Mouse (Mus musculus): ENCODE measurements around the gene Olfr535. TPM values are rescaled to one million over a fixed set of nuclear protein-coding genes. Genes with fewer than 3 reads are reported as not detected.

Olfr535 gene
- not detected in 2 replicates for polyA plus RNA-seq (2012; rRNA removed; ENCODE audit: low replicate concordance)

DNA sequence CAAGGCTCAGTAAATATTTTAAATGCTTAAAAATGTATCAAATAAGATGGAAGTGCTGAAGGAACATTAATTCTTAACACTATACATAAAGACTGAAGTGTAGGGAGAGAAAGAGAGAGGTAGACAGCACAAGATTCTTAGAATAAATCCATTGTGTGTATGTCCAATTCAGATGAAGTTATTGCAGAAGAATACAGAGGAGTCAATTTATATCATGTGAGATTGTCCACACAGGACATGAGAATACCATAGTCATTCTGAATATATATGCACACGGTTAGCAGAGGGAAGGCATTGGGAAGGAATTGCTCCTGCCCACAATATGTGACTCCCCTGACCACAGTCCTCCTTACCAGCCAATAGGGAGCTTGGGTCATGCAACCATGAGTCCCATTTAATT is at the start of gene Olfr535:
TSS of gene Olfr535 (plus strand) at position 301 of the 400 bp plus-strand sequence.

DNA sequence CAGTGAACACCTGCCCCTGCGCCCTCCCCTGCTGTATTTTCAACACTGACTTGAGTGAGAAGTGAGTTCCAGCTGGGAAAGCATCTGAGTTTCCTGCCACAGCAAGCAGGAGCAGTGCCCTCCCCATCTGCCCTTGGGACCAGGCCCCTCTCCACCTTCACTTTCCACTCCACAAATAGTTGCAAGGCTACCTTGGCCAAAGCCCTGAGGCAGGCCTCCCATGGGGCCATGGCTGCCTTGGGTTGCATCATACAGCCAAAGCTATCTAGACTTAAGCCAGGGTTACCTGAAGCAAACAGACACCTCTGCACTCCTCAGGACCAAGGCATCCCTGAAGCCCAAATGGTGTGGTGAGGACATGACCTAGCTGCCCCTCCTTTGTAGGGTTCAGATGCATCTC is 20.9 kb upstream of the Olfr535 start, which contains the start of gene Olfr533:
TSS of gene Olfr533 (plus strand) at position 301 of the 400 bp plus-strand sequence.

DNA sequence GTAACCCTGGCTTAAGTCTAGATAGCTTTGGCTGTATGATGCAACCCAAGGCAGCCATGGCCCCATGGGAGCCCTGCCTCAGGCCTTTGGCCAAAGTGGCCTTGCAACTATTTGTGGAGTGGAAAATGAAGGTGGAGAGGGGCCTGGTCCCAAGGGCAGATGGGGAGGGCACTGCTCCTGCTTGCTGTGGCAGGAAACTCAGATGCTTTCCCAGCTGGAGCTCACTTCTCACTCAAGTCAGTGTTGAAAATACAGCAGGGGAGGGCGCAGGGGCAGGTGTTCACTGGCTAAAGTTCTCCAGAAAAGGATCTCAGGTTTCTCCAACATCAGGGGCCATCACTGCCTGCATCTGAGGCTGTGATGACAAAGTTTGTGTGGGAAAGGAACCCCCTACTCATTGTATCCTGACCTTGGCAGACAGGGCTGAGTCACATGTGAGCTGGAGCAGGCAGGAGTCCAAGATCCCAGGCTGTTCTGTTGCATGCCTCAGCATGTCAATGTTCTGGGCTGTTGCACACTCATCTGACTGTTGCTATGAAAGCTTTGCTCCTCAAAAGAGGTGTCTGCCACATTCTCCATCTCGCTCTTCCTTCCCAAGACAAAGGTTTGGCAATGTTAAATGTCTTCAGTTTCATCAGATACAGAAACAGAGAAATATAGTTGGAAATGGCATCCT is 23.5 kb downstream of the Olfr535 start, which contains the start of gene Olfr536:
TSS of gene Olfr536 (minus strand) at position 51 of the 676 bp plus-strand sequence.

Other genes with a start within 250 kb of the Olfr535 start
- gene 5830411N06Rik, start 236.9 kb upstream of the Olfr535 start, polyA plus RNA-seq (2012; rRNA removed; ENCODE audit: low replicate concordance): 0.04 and 0.13 TPM in 2 replicates
- gene Olfr525, start 163.4 kb upstream of the Olfr535 start, polyA plus RNA-seq (2012; rRNA removed; ENCODE audit: low replicate concordance): not detected in 2 replicates
- gene Olfr527, start 150.2 kb upstream of the Olfr535 start, polyA plus RNA-seq (2012; rRNA removed; ENCODE audit: low replicate concordance): not detected in 2 replicates
- 0.13 and 0.27 TPM in 2 replicates for gene Olfr60, start 122.5 kb upstream of the Olfr535 start, polyA plus RNA-seq (2012; rRNA removed; ENCODE audit: low replicate concordance)
- not detected in 2 replicates for gene Olfr530, start 107.9 kb upstream of the Olfr535 start, polyA plus RNA-seq (2012; rRNA removed; ENCODE audit: low replicate concordance)
- not detected in 2 replicates for gene Olfr531, start 81.3 kb upstream of the Olfr535 start, polyA plus RNA-seq (2012; rRNA removed; ENCODE audit: low replicate concordance)
- not detected in 2 replicates for gene Olfr532, start 62.6 kb upstream of the Olfr535 start, polyA plus RNA-seq (2012; rRNA removed; ENCODE audit: low replicate concordance)
- not detected in 2 replicates for gene Olfr533, start 20.8 kb upstream of the Olfr535 start, polyA plus RNA-seq (2012; rRNA removed; ENCODE audit: low replicate concordance)
- gene Olfr536, start 23.2 kb downstream of the Olfr535 start, polyA plus RNA-seq (2012; rRNA removed; ENCODE audit: low replicate concordance): not detected in 2 replicates
- not detected in 2 replicates for gene Olfr538, start 83.7 kb downstream of the Olfr535 start, polyA plus RNA-seq (2012; rRNA removed; ENCODE audit: low replicate concordance)
- gene Olfr46, start 117.1 kb downstream of the Olfr535 start, polyA plus RNA-seq (2012; rRNA removed; ENCODE audit: low replicate concordance): not detected in 2 replicates
- gene Olfr61, start 144.8 kb downstream of the Olfr535 start, polyA plus RNA-seq (2012; rRNA removed; ENCODE audit: low replicate concordance): not detected in 2 replicates
- gene Olfr53, start 162.2 kb downstream of the Olfr535 start, polyA plus RNA-seq (2012; rRNA removed; ENCODE audit: low replicate concordance): not detected in 2 replicates
- not detected in 2 replicates for gene Olfr539, start 175.7 kb downstream of the Olfr535 start, polyA plus RNA-seq (2012; rRNA removed; ENCODE audit: low replicate concordance)
- not detected in 2 replicates for gene Olfr45, start 197.7 kb downstream of the Olfr535 start, polyA plus RNA-seq (2012; rRNA removed; ENCODE audit: low replicate concordance)
- gene Olfr541, start 213.1 kb downstream of the Olfr535 start, polyA plus RNA-seq (2012; rRNA removed; ENCODE audit: low replicate concordance): not detected in 2 replicates